Mouse (Mus musculus) spleen, adult 12 weeks (tissue): ENCODE results near the gene Ikbkg.
"Not testable (repeated sequence)": the region's sequence is repeated elsewhere in the genome, so short reads cannot be mapped to it uniquely, and the experiment has no call there.

Experiments used
- DNase-seq: peaks from one replicate; pipeline ENCODE4 v3.0.0; 2022; ENCODE audit warnings: low spot score

Ikbkg gene

GRCm38 (mm10) chrX:74451157-74451912, 58.2 kb downstream of the Ikbkg start:
- DNase-seq = no peak

GRCm38 (mm10) chrX:74452773-74453172, 59.7 kb downstream of the Ikbkg start:
- DNase-seq = no peak

- DNase-seq = not testable (repeated sequence)
Observed at GRCm38 (mm10) chrX:74481349-74481885, 88.3 kb downstream of the Ikbkg start, which contains the start of gene Gm6880. Gm6880 (minus strand) TSS chrX:74481399.

DNA sequence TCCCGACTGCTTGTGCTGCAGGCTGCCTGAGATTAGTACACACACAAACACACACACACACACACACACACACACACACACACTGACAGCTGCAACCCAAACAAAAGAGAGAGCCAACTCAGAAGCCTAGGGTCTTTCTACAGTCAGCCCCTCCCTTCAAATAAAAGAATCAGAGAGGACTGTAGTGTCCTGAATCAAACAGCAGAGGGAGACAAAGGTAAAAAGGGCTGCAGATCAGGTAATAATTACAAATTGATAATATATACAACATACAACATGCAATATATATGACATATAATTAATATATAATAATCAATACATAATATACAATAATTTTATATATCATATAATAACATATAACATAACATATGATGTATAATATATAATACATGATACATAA, 104.0 kb downstream of the Ikbkg start:
- DNase-seq = no peak
